Mouse (Mus musculus) MEL (cell line): ENCODE results near the gene Fhl2. TPM values are rescaled to one million over a fixed set of nuclear protein-coding genes. Genes with fewer than 3 reads are reported as not detected.

Experiments used
- DNase-seq: peaks from one replicate; pipeline ENCODE4 v3.0.0; 2011; ENCODE audit warnings: low read depth, low spot score
- H3K27ac ChIP-seq: 2 replicates; pipeline ENCODE4 v1.5.1; 2012; ENCODE audit warnings: low read depth, mild to moderate bottlenecking, control low read depth, low read length, moderate library complexity; ENCODE audit not compliant: control insufficient read depth
- H3K27me3 ChIP-seq, 2 experiments: fragments of 150-350 bp in 1 of 2; sonication (generic) in 1 of 2; 2 replicates each; pipeline ENCODE4 v1.6.1; 2012; ENCODE audit warnings: low read length in 2 of 2, mild to moderate bottlenecking in 2 of 2, improper control_type of control experiment in 1 of 2, moderate library complexity in 1 of 2; ENCODE audit not compliant: insufficient read depth in 2 of 2, control insufficient read depth in 1 of 2
- H3K36me3 ChIP-seq, 2 experiments: 2 replicates each; pipeline ENCODE4 v1.6.1; 2012 to 2014; ENCODE audit warnings: low read length in 2 of 2, improper control_type of control experiment in 1 of 2, inconsistent platforms in 1 of 2, mild to moderate bottlenecking in 1 of 2; ENCODE audit not compliant: insufficient read depth in 2 of 2, control insufficient read depth in 1 of 2
- H3K4me1 ChIP-seq, 2 experiments: fragments of 150-350 bp in 1 of 2; sonication (generic) in 1 of 2; 2 replicates each; pipeline ENCODE4 v1.6.1; 2012; ENCODE audit warnings: low read length in 2 of 2, improper control_type of control experiment in 1 of 2, mild to moderate bottlenecking in 1 of 2; ENCODE audit not compliant: insufficient read depth in 2 of 2, control insufficient read depth in 1 of 2
- H3K4me3 ChIP-seq, 2 experiments: fragments of 150-350 bp in 1 of 2; sonication (generic) in 1 of 2; 2 replicates each; pipeline ENCODE4 v1.5.1; 2012; ENCODE audit warnings: low read depth in 2 of 2, low read length in 2 of 2, mild to moderate bottlenecking in 2 of 2, moderate library complexity in 2 of 2, control low read depth in 1 of 2, improper control_type of control experiment in 1 of 2; ENCODE audit not compliant: control insufficient read depth in 1 of 2, insufficient read depth in 1 of 2
- H3K79me2 ChIP-seq: 2 replicates; pipeline ENCODE4 v1.6.1; 2012; ENCODE audit warnings: mild to moderate bottlenecking, low read length, moderate library complexity; ENCODE audit not compliant: control insufficient read depth, poor library complexity, insufficient read depth
- H3K9ac ChIP-seq: 2 replicates; pipeline ENCODE4 v1.6.1; 2012; ENCODE audit warnings: low read depth, mild to moderate bottlenecking, control low read depth, low read length, moderate library complexity; ENCODE audit not compliant: control insufficient read depth, poor library complexity, severe bottlenecking
- H3K9me3 ChIP-seq: fragments of 150-350 bp; sonication (generic); replicated peaks from 2 replicates; pipeline ENCODE4 v1.6.1; 2012; ENCODE audit warnings: mild to moderate bottlenecking, low read length, improper control_type of control experiment, moderate library complexity; ENCODE audit not compliant: insufficient read depth
- CHD1 ChIP-seq: IDR thresholded peaks from 2 replicates; pipeline ENCODE4 v1.6.1; 2012; ENCODE audit warnings: low read depth, mild to moderate bottlenecking, inconsistent platforms, low read length, improper control_type of control experiment
- ELF1 ChIP-seq: IDR thresholded peaks from 2 replicates; pipeline ENCODE4 v1.6.1; 2014; ENCODE audit warnings: low read depth, mild to moderate bottlenecking, inconsistent platforms, low read length, improper control_type of control experiment, moderate library complexity
- EP300 ChIP-seq, 2 experiments: IDR thresholded peaks; 2 replicates each; pipeline ENCODE4 v1.6.1; 2011; ENCODE audit warnings: improper control_type of control experiment in 2 of 2, low read length in 2 of 2, low read depth in 1 of 2, mild to moderate bottlenecking in 1 of 2
- GATA1 ChIP-seq: IDR thresholded peaks from 2 replicates; pipeline ENCODE4 v1.6.1; 2011; ENCODE audit warnings: low read depth, low read length, improper control_type of control experiment
- HCFC1 ChIP-seq: IDR thresholded peaks from 2 replicates; pipeline ENCODE4 v1.6.1; 2012; ENCODE audit warnings: low read depth, mild to moderate bottlenecking, inconsistent platforms, low read length, improper control_type of control experiment, moderate library complexity
- KAT2A ChIP-seq: conservative IDR thresholded peaks from 2 replicates; pipeline ENCODE4 v1.6.1; 2012; ENCODE audit warnings: low read depth, low read length, improper control_type of control experiment, inconsistent platforms
- MEF2A ChIP-seq: IDR thresholded peaks from 2 replicates; pipeline ENCODE4 v1.6.1; 2014; ENCODE audit warnings: low read depth, mild to moderate bottlenecking, inconsistent platforms, low read length, improper control_type of control experiment; ENCODE audit not compliant: poor library complexity, insufficient replicate concordance, severe bottlenecking; ENCODE audit errors: extremely low read depth
- MYB ChIP-seq: IDR thresholded peaks from 2 replicates; pipeline ENCODE4 v1.6.1; 2011; ENCODE audit warnings: mild to moderate bottlenecking, low read depth, low read length, improper control_type of control experiment
- MYC ChIP-seq: IDR thresholded peaks from 2 replicates; pipeline ENCODE4 v1.6.1; 2011; ENCODE audit warnings: low read depth, mild to moderate bottlenecking, low read length, improper control_type of control experiment, moderate library complexity
- NELFE ChIP-seq: IDR thresholded peaks from 2 replicates; pipeline ENCODE4 v1.6.1; 2011; ENCODE audit warnings: low read depth, low read length, improper control_type of control experiment
- POLR2AphosphoS2 ChIP-seq: IDR thresholded peaks from 2 replicates; pipeline ENCODE4 v1.6.1; 2011; ENCODE audit warnings: low read length, improper control_type of control experiment
- POLR2AphosphoS5 ChIP-seq: IDR thresholded peaks from 2 replicates; pipeline ENCODE4 v1.6.1; 2012; ENCODE audit warnings: low read depth, borderline replicate concordance, mild to moderate bottlenecking, inconsistent platforms, low read length, moderate library complexity, mixed read lengths
- RCOR1 ChIP-seq: IDR thresholded peaks from 2 replicates; pipeline ENCODE4 v1.6.1; 2012; ENCODE audit warnings: low read depth, mild to moderate bottlenecking, inconsistent platforms, low read length, improper control_type of control experiment
- SMC3 ChIP-seq: IDR thresholded peaks from 2 replicates; pipeline ENCODE4 v1.6.1; 2011; ENCODE audit warnings: low read depth, low read length, improper control_type of control experiment
- USF1 ChIP-seq: IDR thresholded peaks from 2 replicates; pipeline ENCODE4 v1.6.1; 2014; ENCODE audit warnings: low read depth, mild to moderate bottlenecking, inconsistent platforms, low read length, improper control_type of control experiment, moderate library complexity
- USF2 ChIP-seq, 2 experiments: IDR thresholded peaks; 2 replicates each; pipeline ENCODE4 v1.6.1; 2011 to 2012; ENCODE audit warnings: improper control_type of control experiment in 2 of 2, low read length in 2 of 2, borderline replicate concordance in 1 of 2, inconsistent platforms in 1 of 2, low read depth in 1 of 2, mild to moderate bottlenecking in 1 of 2; ENCODE audit not compliant: insufficient read depth in 1 of 2
- ZKSCAN1 ChIP-seq: IDR thresholded peaks from 2 replicates; pipeline ENCODE4 v1.6.1; 2012; ENCODE audit warnings: low read depth, mild to moderate bottlenecking, inconsistent platforms, low read length, improper control_type of control experiment, moderate library complexity
- ZMIZ1 ChIP-seq: IDR thresholded peaks from 2 replicates; pipeline ENCODE4 v1.6.1; 2012; ENCODE audit warnings: low read depth, mild to moderate bottlenecking, inconsistent platforms, low read length, improper control_type of control experiment, moderate library complexity
- ZNF384 ChIP-seq: IDR thresholded peaks from 2 replicates; pipeline ENCODE4 v1.6.1; 2012; ENCODE audit warnings: low read depth, mild to moderate bottlenecking, inconsistent platforms, low read length, improper control_type of control experiment
- polyA plus RNA-seq, 2 experiments: library from polyadenylated mRNA; stranded (reverse) in 1 of 2; unstranded in 1 of 2; fragments of >175 nt in 1 of 2; fragments of >200 nt in 1 of 2; gene quantifications; 2 replicates each; pipeline versions ENCODE4 v1.2.1 to v1.2.4; 2012; ENCODE audit warnings: low replicate concordance in 2 of 2, low read depth in 1 of 2; ENCODE audit not compliant: insufficient read length in 2 of 2, insufficient read depth in 1 of 2, missing spikeins in 1 of 2
- total RNA-seq: library from RNA; depleted of rRNA; stranded (reverse); fragments of 300-350 nt; gene quantifications from 2 replicates; pipeline ENCODE4 v1.2.3, GENCODE M21; 2012

Gene Fhl2
- total and polyA plus RNA-seq, 3 experiments = not detected

DNA sequence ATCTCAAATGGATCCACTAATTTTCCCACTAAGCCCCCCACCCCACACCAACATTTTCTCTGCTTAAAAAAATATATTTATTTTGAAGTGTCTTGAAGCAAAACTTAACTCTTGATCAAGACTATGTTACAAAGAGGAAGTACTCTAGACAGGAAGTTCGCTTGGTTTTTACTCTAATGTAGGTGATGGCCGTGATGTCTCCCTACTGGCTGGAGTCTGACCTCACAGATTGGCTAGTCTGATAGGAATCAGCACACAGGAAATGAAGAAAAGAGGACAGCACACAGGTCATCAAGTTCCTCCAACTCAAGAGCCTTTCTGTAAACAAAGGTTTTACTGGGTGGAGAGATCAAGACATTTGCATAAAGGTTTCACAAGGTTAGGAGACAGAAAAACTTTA is 44.4 kb upstream of the Fhl2 start:
- H3K27ac ChIP-seq = no peak overlapping the region
- H3K79me2 ChIP-seq = no peaks in the 10 kb centered on the region
- H3K4me3 ChIP-seq = no peak overlapping the region
- peak; percentile 8 for DNase-seq
- TF ChIP-seq GATA1 = no peak
- no peak for TF ChIP-seq RCOR1
- TF ChIP-seq CHD1 = no peak
- no peak for TF ChIP-seq MYC
- no peak for TF ChIP-seq USF1
- no peak for TF ChIP-seq ZMIZ1
- no peak for TF ChIP-seq EP300 (IDR thresholded peaks at IDR 0.05; ENCODE audit: low read depth in 1 of 2, low read length in 2 of 2)
- no peak for TF ChIP-seq ZKSCAN1
- no peak for TF ChIP-seq KAT2A
- H3K9ac ChIP-seq = no peak overlapping the region
- H3K27me3 ChIP-seq = peaks cover 0 to 3% of the 10 kb centered on the region in 2 experiments; a peak in 2 of 4 replicates
- no peaks in the 10 kb centered on the region for H3K9me3 ChIP-seq
- no peaks in the 10 kb centered on the region for H3K4me1 ChIP-seq
- no peaks in the 10 kb centered on the region for H3K36me3 ChIP-seq

DNA sequence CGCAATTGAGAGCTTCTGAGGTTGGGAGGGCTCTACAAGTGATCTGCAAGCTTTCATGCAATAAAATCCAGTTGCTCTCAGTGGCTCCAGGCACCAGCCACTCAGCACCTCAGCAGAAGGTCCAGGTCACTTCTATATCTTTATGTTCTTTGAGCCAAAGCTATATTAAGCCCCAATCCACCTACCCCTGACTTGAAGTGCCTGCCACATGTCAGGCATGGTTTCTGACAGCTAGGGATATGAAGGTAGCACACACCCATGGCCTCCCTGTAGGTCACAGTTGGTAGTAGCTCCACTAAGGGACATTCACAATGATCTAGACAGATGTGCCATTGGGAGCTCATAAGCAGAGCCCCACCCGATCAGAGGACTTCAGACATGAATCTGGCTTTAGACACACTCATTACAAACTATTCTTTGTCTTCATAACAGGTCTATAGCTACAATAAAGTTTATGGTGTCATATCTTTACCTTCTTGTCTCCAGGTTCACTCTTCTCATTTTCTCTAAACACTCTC is 43.1 kb upstream of the Fhl2 start:
- Histone ChIP-seq H3K4me1 (no peaks in the 10 kb centered on the region), H3K27me3 (peaks cover 0 to 3% of the 10 kb centered on the region in 2 experiments; a peak in 2 of 4 replicates), H3K4me3 (no peak overlapping the region), H3K9ac (no peak overlapping the region), H3K9me3 (no peaks in the 10 kb centered on the region), H3K36me3 (no peaks in the 10 kb centered on the region), H3K27ac (no peak overlapping the region), H3K79me2 (no peaks in the 10 kb centered on the region)
- TF ChIP-seq ZNF384 (no peak), USF2 (IDR thresholded peaks at IDR 0.05; ENCODE audit: borderline replicate concordance in 1 of 2, insufficient read depth in 1 of 2, low read depth in 1 of 2, low read length in 2 of 2) (no peak), POLR2AphosphoS5 (no peak), SMC3 (no peak), ZMIZ1 (no peak), ELF1 (no peak), MEF2A (no peak), GATA1 (no peak), MYB (no peak), HCFC1 (no peak), NELFE (no peak), POLR2AphosphoS2 (no peak), MYC (no peak)
- DNase-seq = no peak
